Mouse (Mus musculus) megakaryocyte, adult 5-6 weeks (primary cell): Measurements from ENCODE around the gene Lztfl1. TPM values are rescaled to one million over a fixed set of nuclear protein-coding genes. Genes with fewer than 3 reads are reported as not detected.
"Not testable (repeated sequence)": the region's sequence is repeated elsewhere in the genome, so short reads cannot be mapped to it uniquely, and the experiment has no call there.

ENCODE experiments used
- ATAC-seq: 2 replicates; pipeline ENCODE4 v1.8.0; 2016; ENCODE audit warnings: mild to moderate bottlenecking, inconsistent platforms; ENCODE audit not compliant: poor library complexity, severe bottlenecking
- total RNA-seq, 2 experiments: library from RNA; stranded (forward) in 1 of 2; stranded (reverse) in 1 of 2; fragments of 153-499, 151-499 nt in 1 of 2; fragments of 221-1000, 200-1000 nt in 1 of 2; gene quantifications; 2 replicates each; pipeline versions ENCODE4 v1.2.3 to v1.2.4; 2015 to 2017

Gene Lztfl1
- total RNA-seq, 2 experiments from 2014 or later: 25.5 to 31.5 TPM

GRCm38 (mm10) chr9:123683704-123684103 is 33.8 kb downstream of the Lztfl1 start:
- ATAC-seq: peak; percentile 79

GRCm38 (mm10) chr9:123679198-123679597 is 38.3 kb downstream of the Lztfl1 start:
- no peak for ATAC-seq

- peak; percentile 52 for ATAC-seq
Measured at GRCm38 (mm10) chr9:123678327-123679105, 39.0 kb downstream of the Lztfl1 start, which contains the start of the genes Ccr9 and Slc6a20a. Gene Ccr9 (plus strand): TSS chr9:123678439. Gene Slc6a20a (minus strand): TSS chr9:123678885.

GRCm38 (mm10) chr9:123665645-123666044 is 51.9 kb downstream of the Lztfl1 start:
- peak; percentile 63 for ATAC-seq

GRCm38 (mm10) chr9:123659986-123660676 is 57.4 kb downstream of the Lztfl1 start:
- ATAC-seq: not testable (repeated sequence)

GRCm38 (mm10) chr9:123658981-123659380 is 58.5 kb downstream of the Lztfl1 start:
- 0 out of 2 replicates have a peak, but pooled peaks have one; percentile 41 for ATAC-seq

- peak; percentile 47; the same call in 1 of the 2 replicates for ATAC-seq
Measured at GRCm38 (mm10) chr9:123657457-123657856, 60.0 kb downstream of the Lztfl1 start.

GRCm38 (mm10) chr9:123651369-123651768 is 66.1 kb downstream of the Lztfl1 start:
- no peak for ATAC-seq

- ATAC-seq: no peak
Measured at GRCm38 (mm10) chr9:123649785-123650511, 67.5 kb downstream of the Lztfl1 start.

Other genes starting within 250 kb of the Lztfl1 start
- 47.3 and 50.7 TPM in 2 replicates for gene Limd1, start 239.0 kb downstream of the Lztfl1 start, total RNA-seq (2015)
- 48.5 and 49.2 TPM in 2 replicates for gene Limd1, start 239.0 kb downstream of the Lztfl1 start, total RNA-seq (2017)
- 38.9 and 41.4 TPM in 2 replicates for gene Sacm1l, start 187.9 kb downstream of the Lztfl1 start, total RNA-seq (2015)
- gene Sacm1l, start 187.9 kb downstream of the Lztfl1 start, total RNA-seq (2017): 46.1 and 49.5 TPM in 2 replicates
- gene Slc6a20b, start 85.1 kb downstream of the Lztfl1 start, total RNA-seq (2015): not detected in 2 replicates
- 0.12 and 0.22 TPM in 2 replicates for gene Slc6a20b, start 85.1 kb downstream of the Lztfl1 start, total RNA-seq (2017)
- 0.78 and 1.4 TPM in 2 replicates for gene Ccr9, start 39.3 kb downstream of the Lztfl1 start, total RNA-seq (2015)
- 1.1 and 1.4 TPM in 2 replicates for gene Ccr9, start 39.3 kb downstream of the Lztfl1 start, total RNA-seq (2017)
- 0.42 and 1.3 TPM in 2 replicates for gene Slc6a20a, start 38.8 kb downstream of the Lztfl1 start, total RNA-seq (2015)
- 0.11 and 0.85 TPM in 2 replicates for gene Slc6a20a, start 38.8 kb downstream of the Lztfl1 start, total RNA-seq (2017)
- 1.4 and 3.7 TPM in 2 replicates for gene Cxcr6, start 88.8 kb upstream of the Lztfl1 start, total RNA-seq (2015)
- 0.89 and 2.7 TPM in 2 replicates for gene Cxcr6, start 88.8 kb upstream of the Lztfl1 start, total RNA-seq (2017)
- gene Fyco1, start 134.2 kb upstream of the Lztfl1 start, total RNA-seq (2015): 20.3 and 24.4 TPM in 2 replicates
- gene Fyco1, start 134.2 kb upstream of the Lztfl1 start, total RNA-seq (2017): 18.2 and 22.2 TPM in 2 replicates
- 0.16 TPM in 1 of 2 replicates, not detected in the other for gene Xcr1, start 144.3 kb upstream of the Lztfl1 start, total RNA-seq (2015)
- 0.18 and 0.33 TPM in 2 replicates for gene Xcr1, start 144.3 kb upstream of the Lztfl1 start, total RNA-seq (2017)